Comparison of ENCODE assay signal across 11 mouse cellular contexts in the genomic region with DNA sequence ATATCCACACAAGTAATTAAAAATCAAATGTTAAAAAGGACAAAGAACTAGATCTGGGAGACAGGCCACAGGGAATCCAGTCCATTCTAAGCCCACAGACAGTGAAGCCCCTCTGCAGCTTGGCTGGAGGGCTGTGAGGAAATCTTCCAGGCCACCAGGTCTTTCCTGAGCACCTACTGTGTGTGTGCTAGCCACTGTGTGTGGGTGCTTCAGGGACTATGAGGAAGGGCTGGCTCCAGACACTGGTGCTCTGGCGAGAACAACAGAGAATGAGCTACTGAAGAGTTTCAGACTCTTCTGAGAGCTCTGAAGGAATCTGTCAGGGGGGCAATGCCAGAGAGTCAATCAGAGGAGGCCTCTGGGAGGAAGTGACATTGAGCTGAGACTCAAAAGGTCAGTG. TPM values are rescaled to one million over a fixed set of nuclear protein-coding genes. Genes with fewer than 3 reads are reported as not detected.
DNase-seq lines count a peak whose midpoint lies in the region; ATAC-seq and TF ChIP-seq lines count a peak whose summit lies in the region.
"Had no signal": no experiment of that assay in that cellular context is flagged by ENCODE, and none has a peak within 500 bp of the region (broad histone marks: within the 10 kb centered on the region; RNA-seq: fewer than 3 reads in every experiment).

No protein-coding gene starts in this region.

- no peaks in the 10 kb centered on the region for H3K27me3 ChIP-seq in heart, embryonic 16.5 days (ENCODE audit: control insufficient read depth, insufficient read depth, low read length)
- H3K27me3 ChIP-seq in embryonic facial prominence, embryonic 13.5 days: no peaks in the 10 kb centered on the region
- H3K27me3 ChIP-seq in neural tube, embryonic 14.5 days (ENCODE audit: control insufficient read depth, insufficient read depth, low read length): no peaks in the 10 kb centered on the region
- H3K27me3 ChIP-seq: stomach, embryonic 15.5 days had no signal

- no peak for TF ChIP-seq CTCF in layer of hippocampus, adult 2 months (conservative IDR thresholded peaks at IDR 0.05)

- H3K9ac ChIP-seq in heart, embryonic 16.5 days (ENCODE audit: low read length): peak overlapping the region; percentile 35; the same call in 1 of the 2 replicates
- no peak overlapping the region for H3K9ac ChIP-seq in embryonic facial prominence, embryonic 13.5 days
- no peak overlapping the region for H3K9ac ChIP-seq in neural tube, embryonic 14.5 days (replicated peaks; ENCODE audit: low read depth, low read length)
- H3K9ac ChIP-seq: liver, postnatal 0 days; stomach, embryonic 15.5 days had no signal

- H3K27ac ChIP-seq in heart, embryonic 16.5 days (ENCODE audit: low read length): peak overlapping the region; percentile 81
- peak overlapping the region; percentile 24; the same call in 1 of the 2 replicates for H3K27ac ChIP-seq in layer of hippocampus, adult 2 months
- H3K27ac ChIP-seq in embryonic facial prominence, embryonic 13.5 days: peak overlapping the region; percentile 51
- peak overlapping the region; percentile 44 for H3K27ac ChIP-seq in neural tube, embryonic 14.5 days (ENCODE audit: low read depth, low read length)

- H3K9me3 ChIP-seq in heart, embryonic 16.5 days (replicated peaks; ENCODE audit: control insufficient read depth, low read length): no peaks in the 10 kb centered on the region
- H3K9me3 ChIP-seq in embryonic facial prominence, embryonic 13.5 days: no peaks in the 10 kb centered on the region
- no peaks in the 10 kb centered on the region for H3K9me3 ChIP-seq in neural tube, embryonic 14.5 days (ENCODE audit: control insufficient read depth, low read length)
- H3K9me3 ChIP-seq: stomach, embryonic 15.5 days had no signal

- no peak for ATAC-seq in heart, embryonic 16.5 days (replicated peaks; ENCODE audit: extremely low read depth, insufficient read depth, low FRiP score)
- no peak for ATAC-seq in embryonic facial prominence, embryonic 13.5 days (ENCODE audit: insufficient number of reproducible peaks, insufficient read depth, low FRiP score, low TSS enrichment, low read depth)
- no peak for ATAC-seq in neural tube, embryonic 14.5 days (ENCODE audit: low read depth)
- ATAC-seq in activated CD4-positive, CD25-positive, alpha-beta regulatory T cell, adult 4 months: no peak
- ATAC-seq: liver, postnatal 0 days had no signal

- H3K36me3 ChIP-seq in heart, embryonic 16.5 days (ENCODE audit: control insufficient read depth, insufficient read depth): no peaks in the 10 kb centered on the region
- H3K36me3 ChIP-seq in embryonic facial prominence, embryonic 13.5 days: peaks cover 28% of the 10 kb centered on the region
- H3K36me3 ChIP-seq in neural tube, embryonic 14.5 days (ENCODE audit: control insufficient read depth, insufficient read depth, low read length): no peaks in the 10 kb centered on the region
- H3K36me3 ChIP-seq: stomach, embryonic 15.5 days had no signal

- no peak for DNase-seq in heart, postnatal 10 days
- DNase-seq in layer of hippocampus, adult 2 months (ENCODE audit: low spot score in 2 of 2): no peak
- no peak for DNase-seq in layer of hippocampus, postnatal 14 days (ENCODE audit: low spot score in 2 of 2)
- no peak for DNase-seq in spleen, postnatal 36 days (ENCODE audit: low spot score in 2 of 2)
- DNase-seq: cerebellum, adult 9-10 months; liver, postnatal 0 days had no signal

- no peak overlapping the region for H3K4me3 ChIP-seq in heart, embryonic 16.5 days (ENCODE audit: low read length)
- no peak overlapping the region for H3K4me3 ChIP-seq in layer of hippocampus, adult 2 months
- no peak overlapping the region for H3K4me3 ChIP-seq in embryonic facial prominence, embryonic 13.5 days
- no peak overlapping the region for H3K4me3 ChIP-seq in neural tube, embryonic 14.5 days (ENCODE audit: low read depth, low read length)
- H3K4me3 ChIP-seq: stomach, embryonic 15.5 days had no signal

- intact Hi-C loops in heart, postnatal 10 days (cut with DNase I): no loop called here

- H3K4me2 ChIP-seq in heart, embryonic 16.5 days (ENCODE audit: low read depth, low read length): no peak overlapping the region
- no peak overlapping the region for H3K4me2 ChIP-seq in embryonic facial prominence, embryonic 13.5 days
- H3K4me2 ChIP-seq in neural tube, embryonic 14.5 days (ENCODE audit: low read depth, low read length): no peak overlapping the region
- H3K4me2 ChIP-seq: stomach, embryonic 15.5 days had no signal

- peaks cover 62% of the 10 kb centered on the region for H3K4me1 ChIP-seq in heart, embryonic 16.5 days (ENCODE audit: control insufficient read depth, insufficient read depth, low read length)
- H3K4me1 ChIP-seq in embryonic facial prominence, embryonic 13.5 days: peaks cover 77% of the 10 kb centered on the region
- H3K4me1 ChIP-seq in neural tube, embryonic 14.5 days (ENCODE audit: control insufficient read depth, insufficient read depth, low read length): peaks cover 21% of the 10 kb centered on the region

- 72% methylated on average over 1 of the region's 1 CpGs for WGBS in heart, embryonic 16.5 days
- WGBS in embryonic facial prominence, embryonic 13.5 days: 64% methylated on average over 1 of the region's 1 CpGs
- 77% methylated on average over 1 of the region's 1 CpGs for WGBS in neural tube, embryonic 14.5 days

RNA-seq across cellular contexts. Expression of gene Sulf2, which starts 13.6 kb away (rescaled TPM):
- polyA plus RNA-seq in heart, embryonic 16.5 days (2015; fragmentation: Nextera tagmentation; extraction: Ambion mirVana): 61.8 and 73.3 TPM in 2 replicates
- 10 to 100 TPM; 84.5 to 88.7 TPM for total RNA-seq in heart, postnatal 10 days (2021)
- total RNA-seq in layer of hippocampus, adult 2 months (2021): 100 to 1,000 TPM in 1 of 2 experiments, 10 to 100 TPM in 1; 93.2 to 114 TPM
- total RNA-seq in layer of hippocampus, postnatal 14 days (2021): 100 to 1,000 TPM; 198 to 202 TPM
- 127 and 143 TPM in 2 replicates for polyA plus RNA-seq in embryonic facial prominence, embryonic 13.5 days (2015; fragmentation: Nextera tagmentation; extraction: Ambion mirVana)
- polyA plus RNA-seq in neural tube, embryonic 14.5 days (2014; fragmentation: Nextera tagmentation; extraction: Ambion mirVana): 134 and 141 TPM in 2 replicates
- 1 to 10 TPM; 1.3 to 1.5 TPM for polyA plus RNA-seq in activated CD4-positive, CD25-positive, alpha-beta regulatory T cell, adult 4 months (2017; shearing (Covaris generic))

Comparison
In these comparisons a context has a peak if more than half of its experiments do, and no peak if none do; other contexts are left out.
1. H3K27ac ChIP-seq: peak in every context shown above with its lines; median percentile 81 in heart, embryonic 16.5 days; 51 in embryonic facial prominence, embryonic 13.5 days; 44 in neural tube, embryonic 14.5 days; 24 in layer of hippocampus, adult 2 months.
2. RNA of gene Sulf2, which starts 13.6 kb away (polyA plus RNA-seq): 134 to 141 TPM in neural tube, embryonic 14.5 days, 127 to 143 TPM in embryonic facial prominence, embryonic 13.5 days and 61.8 to 73.3 TPM in heart, embryonic 16.5 days; 1.3 to 1.5 TPM in activated CD4-positive, CD25-positive, alpha-beta regulatory T cell, adult 4 months; every median in the first group is over 10 times any median in the second.